Mouse (Mus musculus) embryonic fibroblast, embryonic 13.5 days (primary cell): ENCODE measurements at regions not wholly inside any gene's neighbourhood (a gene's known extent, or its start where the extent isn't known, plus 50 kb on each side); places are given as distances from the start of the nearest gene placed in this dataset.
A peak's percentile ranks its signal among the peaks of the same experiment; 100 is the strongest.

Source experiments
- H3K27ac ChIP-seq: 2 replicates; pipeline ENCODE4 v1.5.1; 2012; ENCODE audit warnings: low read length, control low read depth, inconsistent platforms; ENCODE audit not compliant: insufficient read depth
- H3K4me1 ChIP-seq: 2 replicates; pipeline ENCODE4 v1.6.1; 2011; ENCODE audit warnings: low read length; ENCODE audit not compliant: control insufficient read depth, insufficient read depth
- H3K4me3 ChIP-seq: 2 replicates; pipeline ENCODE4 v1.5.1; 2011; ENCODE audit warnings: mild to moderate bottlenecking, control low read depth, low read length; ENCODE audit not compliant: insufficient read depth
- CTCF ChIP-seq: IDR thresholded peaks from 2 replicates; pipeline ENCODE4 v1.5.1; 2011; ENCODE audit warnings: mild to moderate bottlenecking, control low read depth, low read length, moderate library complexity, borderline replicate concordance; ENCODE audit not compliant: insufficient read depth
- POLR2A ChIP-seq: IDR thresholded peaks from 2 replicates; pipeline ENCODE4 v1.6.1; 2011; ENCODE audit warnings: low read depth, mild to moderate bottlenecking, control low read depth, low read length, moderate library complexity

DNA sequence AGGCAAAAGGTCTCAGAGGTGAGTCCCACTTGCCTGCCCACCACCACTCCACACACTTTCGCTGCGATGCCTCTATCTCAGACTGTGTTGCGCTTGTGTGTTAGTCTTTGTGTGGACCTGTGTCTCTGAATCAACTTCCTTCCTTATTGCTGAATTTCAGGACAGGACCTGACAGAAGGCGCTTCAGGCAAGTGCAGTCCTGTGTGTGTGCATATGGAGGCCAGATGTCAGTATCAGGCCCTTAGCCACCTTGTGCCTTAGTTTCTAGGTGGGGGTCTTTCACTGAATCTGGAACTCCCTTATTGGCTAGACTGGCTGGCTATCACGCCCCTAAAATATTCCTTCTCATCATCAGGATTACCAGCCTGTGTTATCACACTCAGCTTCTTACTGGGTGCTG lies 391.6 kb upstream of the Zmiz1 start:
- Histone ChIP-seq H3K4me3 (no peak overlapping the region), H3K4me1 (peaks cover 4% of the 10 kb centered on the region; the same call in 1 of the 2 replicates), H3K27ac (no peak overlapping the region)
- TF ChIP-seq POLR2A (no peak), CTCF (no peak)

GRCm38 (mm10) chr14:25068430-25068829 lies 390.6 kb upstream of the Zmiz1 start:
- Histone ChIP-seq H3K27ac (no peak overlapping the region), H3K4me3 (no peak overlapping the region), H3K4me1 (peaks cover 1% of the 10 kb centered on the region; the same call in 1 of the 2 replicates)
- TF ChIP-seq CTCF (no peak), POLR2A (no peak)

DNA sequence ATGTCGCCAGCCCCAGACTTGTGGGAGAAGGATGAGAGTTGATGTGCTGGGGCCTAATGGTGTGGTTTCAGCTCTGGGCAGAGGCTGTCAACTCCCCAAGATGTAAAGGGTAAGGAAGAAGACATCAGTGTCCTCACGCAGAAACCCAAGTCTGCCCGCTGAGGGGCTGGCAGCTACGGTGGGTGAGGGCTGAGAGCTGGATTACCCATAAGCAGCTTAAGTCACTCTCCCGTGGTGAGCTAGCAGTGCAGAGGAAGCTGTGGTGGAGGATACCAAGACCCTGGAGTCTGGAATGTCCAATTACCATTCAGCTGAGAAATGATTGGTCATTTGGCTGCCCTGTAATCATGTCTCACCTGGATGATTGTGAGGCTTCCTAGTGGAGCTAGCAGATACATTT lies 385.8 kb upstream of the Zmiz1 start:
- no peak overlapping the region for H3K27ac ChIP-seq
- H3K4me1 ChIP-seq: no peaks in the 10 kb centered on the region
- TF ChIP-seq CTCF (no peak), POLR2A (no peak)
- H3K4me3 ChIP-seq: no peak overlapping the region

- TF ChIP-seq POLR2A: no peak
- no peak for TF ChIP-seq CTCF
- Histone ChIP-seq H3K4me1 (no peaks in the 10 kb centered on the region), H3K27ac (no peak overlapping the region), H3K4me3 (no peak overlapping the region)
Measured at GRCm38 (mm10) chr14:25074022-25074800, 384.8 kb upstream of the Zmiz1 start.

- no peak overlapping the region for H3K27ac ChIP-seq
- no peaks in the 10 kb centered on the region for H3K4me1 ChIP-seq
- TF ChIP-seq POLR2A (no peak), CTCF (no peak)
- H3K4me3 ChIP-seq: no peak overlapping the region
Measured at GRCm38 (mm10) chr14:25074891-25075290, 384.1 kb upstream of the Zmiz1 start.

- Histone ChIP-seq H3K27ac (no peak overlapping the region), H3K4me3 (no peak overlapping the region), H3K4me1 (no peaks in the 10 kb centered on the region)
- TF ChIP-seq POLR2A (no peak), CTCF (no peak)
Measured at GRCm38 (mm10) chr14:25080431-25080830, 378.6 kb upstream of the Zmiz1 start.

DNA sequence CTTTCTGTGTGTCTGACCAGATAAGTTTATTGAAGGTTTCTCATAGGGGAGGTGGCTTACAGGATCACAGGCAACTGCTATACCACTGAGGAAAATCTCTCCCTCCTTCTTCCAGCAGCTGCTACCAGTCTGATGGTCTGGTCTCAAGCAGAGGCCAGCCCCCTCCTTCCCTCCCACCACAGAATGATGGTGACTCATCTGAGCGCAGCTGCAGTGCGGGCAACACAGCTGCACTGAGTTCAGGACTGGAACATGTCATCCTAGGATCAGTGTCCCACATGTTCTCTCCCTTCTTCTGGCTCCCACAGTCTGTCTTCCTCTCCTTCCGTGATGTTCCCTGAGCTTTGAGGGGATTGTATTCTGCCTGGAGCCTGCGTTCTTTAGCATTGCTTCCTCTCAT lies 375.1 kb upstream of the Zmiz1 start:
- TF ChIP-seq POLR2A: no peak
- no peak for TF ChIP-seq CTCF
- Histone ChIP-seq H3K27ac (no peak overlapping the region), H3K4me3 (no peak overlapping the region), H3K4me1 (no peaks in the 10 kb centered on the region)

GRCm38 (mm10) chr14:25096786-25097185 lies 362.2 kb upstream of the Zmiz1 start:
- TF ChIP-seq CTCF: no peak
- TF ChIP-seq POLR2A: no peak
- Histone ChIP-seq H3K4me3 (no peak overlapping the region), H3K4me1 (no peaks in the 10 kb centered on the region), H3K27ac (no peak overlapping the region)

GRCm38 (mm10) chr14:25105391-25105790 lies 353.6 kb upstream of the Zmiz1 start:
- Histone ChIP-seq H3K4me1 (peaks cover 9% of the 10 kb centered on the region), H3K4me3 (no peak overlapping the region), H3K27ac (peak overlapping the region; percentile 51; the same call in 1 of the 2 replicates)
- no peak for TF ChIP-seq POLR2A
- no peak for TF ChIP-seq CTCF

GRCm38 (mm10) chr14:25106451-25106850 lies 352.5 kb upstream of the Zmiz1 start:
- TF ChIP-seq CTCF (no peak), POLR2A (no peak)
- Histone ChIP-seq H3K27ac (no peak overlapping the region), H3K4me1 (peaks cover 9% of the 10 kb centered on the region), H3K4me3 (no peak overlapping the region)

DNA sequence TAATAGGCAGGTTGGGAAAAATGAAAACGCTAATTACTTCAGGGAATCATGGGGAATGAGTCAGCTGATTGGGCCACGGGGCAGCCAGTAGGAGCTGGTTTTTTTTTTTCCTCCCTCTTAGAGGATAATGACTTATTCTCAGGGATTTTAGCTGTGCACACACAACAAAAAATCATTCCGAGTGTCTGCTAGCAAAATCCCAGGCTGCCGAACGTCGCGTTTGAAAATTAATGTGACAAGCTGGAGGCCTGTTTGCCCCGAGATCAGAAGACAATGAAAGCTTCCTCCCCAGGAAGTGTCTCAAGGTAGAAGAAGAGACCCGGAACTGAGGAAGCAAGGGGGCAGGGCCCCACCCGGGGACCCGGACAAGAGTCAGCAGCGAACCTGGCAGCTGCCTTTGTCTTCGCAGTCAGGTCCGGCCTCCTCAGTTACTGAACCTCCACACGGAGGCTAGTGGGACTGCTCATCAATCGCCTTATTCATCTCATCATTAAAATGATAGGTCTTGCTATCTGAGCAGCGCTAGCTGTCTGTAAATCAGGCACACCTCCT lies 350.8 kb upstream of the Zmiz1 start:
- Histone ChIP-seq H3K4me3 (no peak overlapping the region), H3K27ac (no peak overlapping the region), H3K4me1 (peaks cover 6% of the 10 kb centered on the region; the same call in 1 of the 2 replicates)
- TF ChIP-seq CTCF (no peak), POLR2A (no peak)
